Mouse (Mus musculus) CH12.LX (cell line): ENCODE results near the gene Gbp3.

Source experiments
- CHD1 ChIP-seq: IDR thresholded peaks from 2 replicates; pipeline ENCODE4 v1.6.1; 2012; ENCODE audit warnings: low read depth, low read length, improper control_type of control experiment, inconsistent platforms
- CTCF ChIP-seq, 2 experiments: IDR thresholded peaks in 1 of 2; conservative IDR thresholded peaks in 1 of 2; 2 replicates each; pipeline ENCODE4 v1.5.1; 2011 to 2012; ENCODE audit warnings: low read depth in 2 of 2, low read length in 2 of 2, improper control_type of control experiment in 1 of 2, inconsistent platforms in 1 of 2, mild to moderate bottlenecking in 1 of 2, moderate library complexity in 1 of 2
- HCFC1 ChIP-seq: IDR thresholded peaks from 2 replicates; pipeline ENCODE4 v1.6.1; 2012; ENCODE audit warnings: low read depth, mild to moderate bottlenecking, inconsistent platforms, low read length, improper control_type of control experiment
- MAX ChIP-seq: IDR thresholded peaks from 2 replicates; pipeline ENCODE4 v1.6.1; 2011; ENCODE audit warnings: low read length, improper control_type of control experiment
- MYC ChIP-seq: IDR thresholded peaks from 2 replicates; pipeline ENCODE4 v1.6.1; 2011; ENCODE audit warnings: low read depth, mild to moderate bottlenecking, improper control_type of control experiment, low read length
- POLR2A ChIP-seq: IDR thresholded peaks from 2 replicates; pipeline ENCODE4 v1.6.1; 2011; ENCODE audit warnings: low read depth, mild to moderate bottlenecking, improper control_type of control experiment, low read length
- USF1 ChIP-seq: IDR thresholded peaks from 2 replicates; pipeline ENCODE4 v1.6.1; 2014; ENCODE audit warnings: low read depth, mild to moderate bottlenecking, inconsistent platforms, low read length, improper control_type of control experiment
- ZMIZ1 ChIP-seq: IDR thresholded peaks from 2 replicates; pipeline ENCODE4 v1.6.1; 2012; ENCODE audit warnings: low read depth, mild to moderate bottlenecking, inconsistent platforms, low read length, improper control_type of control experiment

DNA sequence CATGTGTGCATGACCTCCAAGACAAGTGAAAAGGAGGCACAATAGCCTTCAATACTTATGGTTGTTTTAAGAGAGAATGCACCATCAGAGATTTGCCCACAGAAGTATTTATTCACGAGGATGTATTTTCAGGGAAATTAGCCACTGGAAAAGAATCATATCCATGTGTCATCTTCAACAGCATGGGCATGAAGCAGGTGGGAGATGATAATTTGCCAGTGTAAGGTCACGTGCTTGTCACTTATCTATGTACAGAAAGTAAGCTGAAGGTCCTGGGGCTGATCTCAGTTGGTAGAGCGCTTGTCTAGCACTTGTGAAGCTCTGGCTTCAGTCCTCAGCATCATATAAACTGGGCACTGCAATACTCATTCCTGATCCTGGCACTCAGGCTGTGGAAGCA is 28.2 kb upstream of the Gbp3 start:
- TF ChIP-seq CTCF (conservative IDR thresholded peaks at IDR 0.05 in 1 of 2, IDR thresholded peaks at IDR 0.05 in 1 of 2; ENCODE audit: low read depth in 2 of 2, low read length in 2 of 2) (no peak), HCFC1 (no peak), POLR2A (no peak), ZMIZ1 (no peak), MYC (no peak), CHD1 (no peak), MAX (no peak), USF1 (no peak)
